ENCODE assay signal across 24 mouse cellular contexts in genomic region chr10:104915521-104915920, GRCm38 (mm10).
A peak's percentile ranks its signal among the peaks of the same experiment; 100 is the strongest.
DNase-seq lines count a peak whose midpoint lies in the region; ATAC-seq lines count a peak whose summit lies in the region.
"Had no signal": no experiment of that assay in that cellular context is flagged by ENCODE, and none has a peak within 500 bp of the region (broad histone marks: within the 10 kb centered on the region; RNA-seq: fewer than 3 reads in every experiment).

No protein-coding gene starts in this region.

- no peaks in the 10 kb centered on the region for H3K27me3 ChIP-seq in kidney, embryonic 15.5 days
- H3K27me3 ChIP-seq: CH12.LX; embryonic facial prominence, embryonic 12.5 days; forebrain, embryonic 13.5 days; forebrain, embryonic 15.5 days; Patski had no signal

- H3K4me1 ChIP-seq in kidney, embryonic 15.5 days, result no peaks in the 10 kb centered on the region
- H3K4me1 ChIP-seq: embryonic facial prominence, embryonic 10.5 days; embryonic facial prominence, embryonic 12.5 days; forebrain, embryonic 13.5 days; forebrain, embryonic 15.5 days had no signal

- no peak for ATAC-seq in kidney, embryonic 15.5 days (replicated peaks; ENCODE audit: low FRiP score)
- ATAC-seq: activated CD4-positive, CD25-positive, alpha-beta regulatory T cell, adult 4 months; CD4-positive, CD25-positive, alpha-beta regulatory T cell, adult 4 months; forebrain, embryonic 13.5 days; forebrain, embryonic 15.5 days; Patski had no signal

- no peaks in the 10 kb centered on the region for H3K36me3 ChIP-seq in kidney, embryonic 15.5 days
- H3K36me3 ChIP-seq: embryonic facial prominence, embryonic 10.5 days; embryonic facial prominence, embryonic 12.5 days; forebrain, embryonic 15.5 days; G1E had no signal

- H3K9me3 ChIP-seq in kidney, embryonic 15.5 days (replicated peaks), result no peaks in the 10 kb centered on the region
- H3K9me3 ChIP-seq: embryonic facial prominence, embryonic 10.5 days; embryonic facial prominence, embryonic 12.5 days; forebrain, embryonic 13.5 days; forebrain, embryonic 15.5 days; G1E had no signal

- no peak overlapping the region for H3K27ac ChIP-seq in kidney, embryonic 15.5 days
- H3K27ac ChIP-seq: embryonic facial prominence, embryonic 10.5 days; embryonic facial prominence, embryonic 12.5 days; forebrain, embryonic 13.5 days; forebrain, embryonic 15.5 days had no signal

- DNase-seq in kidney, adult 11 months, result peak; percentile 4
- DNase-seq in kidney, adult 8-10 months, result peak; percentile 21 to 25
- no peak for DNase-seq in kidney, adult 18-20 months
- DNase-seq in kidney, postnatal 14 days, result peak; percentile 7
- no peak for DNase-seq in kidney, postnatal 4 days
- DNase-seq: adrenal gland, adult 8-10 months; adrenal gland, postnatal 14 days; adrenal gland, postnatal 36 days; B cell, adult 2 months; cerebellum, adult 11-12 months; cerebellum, adult 2 months; cerebellum, adult 9-10 months; cerebellum, postnatal 10 days; cerebellum, postnatal 25 days had no signal

- 93% methylated on average over 1 of the region's 1 CpGs for WGBS in kidney, embryonic 15.5 days

- no peak overlapping the region for H3K4me2 ChIP-seq in kidney, embryonic 15.5 days
- H3K4me2 ChIP-seq: embryonic facial prominence, embryonic 12.5 days; forebrain, embryonic 13.5 days; forebrain, embryonic 15.5 days had no signal

- no peak overlapping the region for H3K4me3 ChIP-seq in kidney, embryonic 15.5 days (replicated peaks)
- H3K4me3 ChIP-seq: embryonic facial prominence, embryonic 10.5 days; embryonic facial prominence, embryonic 12.5 days; forebrain, embryonic 13.5 days; forebrain, embryonic 15.5 days had no signal

- H3K9ac ChIP-seq in kidney, embryonic 15.5 days, result no peak overlapping the region
- H3K9ac ChIP-seq: embryonic facial prominence, embryonic 12.5 days; forebrain, embryonic 13.5 days; forebrain, embryonic 15.5 days had no signal

Comparison
In these comparisons a context has a peak if more than half of its experiments do, and no peak if none do; other contexts are left out.
1. DNase-seq: peak in kidney, adult 11 months (single experiment), kidney, adult 8-10 months (2 of 2) and kidney, postnatal 14 days (single experiment); none in kidney, adult 18-20 months (single experiment) and kidney, postnatal 4 days (0 of 2).